Mouse (Mus musculus) MEL (cell line): ENCODE results near the gene Snap23. TPM values are rescaled to one million over a fixed set of nuclear protein-coding genes. Genes with fewer than 3 reads are reported as not detected.

Experiments used
- DNase-seq: peaks from one replicate; pipeline ENCODE4 v3.0.0; 2011; ENCODE audit warnings: low read depth, low spot score
- H3K27ac ChIP-seq: 2 replicates; pipeline ENCODE4 v1.5.1; 2012; ENCODE audit warnings: low read depth, mild to moderate bottlenecking, control low read depth, low read length, moderate library complexity; ENCODE audit not compliant: control insufficient read depth
- H3K27me3 ChIP-seq, 2 experiments: fragments of 150-350 bp in 1 of 2; sonication (generic) in 1 of 2; 2 replicates each; pipeline ENCODE4 v1.6.1; 2012; ENCODE audit warnings: low read length in 2 of 2, mild to moderate bottlenecking in 2 of 2, improper control_type of control experiment in 1 of 2, moderate library complexity in 1 of 2; ENCODE audit not compliant: insufficient read depth in 2 of 2, control insufficient read depth in 1 of 2
- H3K36me3 ChIP-seq, 2 experiments: 2 replicates each; pipeline ENCODE4 v1.6.1; 2012 to 2014; ENCODE audit warnings: low read length in 2 of 2, improper control_type of control experiment in 1 of 2, inconsistent platforms in 1 of 2, mild to moderate bottlenecking in 1 of 2; ENCODE audit not compliant: insufficient read depth in 2 of 2, control insufficient read depth in 1 of 2
- H3K4me1 ChIP-seq, 2 experiments: fragments of 150-350 bp in 1 of 2; sonication (generic) in 1 of 2; 2 replicates each; pipeline ENCODE4 v1.6.1; 2012; ENCODE audit warnings: low read length in 2 of 2, improper control_type of control experiment in 1 of 2, mild to moderate bottlenecking in 1 of 2; ENCODE audit not compliant: insufficient read depth in 2 of 2, control insufficient read depth in 1 of 2
- H3K4me3 ChIP-seq, 2 experiments: fragments of 150-350 bp in 1 of 2; sonication (generic) in 1 of 2; 2 replicates each; pipeline ENCODE4 v1.5.1; 2012; ENCODE audit warnings: low read depth in 2 of 2, low read length in 2 of 2, mild to moderate bottlenecking in 2 of 2, moderate library complexity in 2 of 2, control low read depth in 1 of 2, improper control_type of control experiment in 1 of 2; ENCODE audit not compliant: control insufficient read depth in 1 of 2, insufficient read depth in 1 of 2
- H3K79me2 ChIP-seq: 2 replicates; pipeline ENCODE4 v1.6.1; 2012; ENCODE audit warnings: mild to moderate bottlenecking, low read length, moderate library complexity; ENCODE audit not compliant: control insufficient read depth, poor library complexity, insufficient read depth
- H3K9ac ChIP-seq: 2 replicates; pipeline ENCODE4 v1.6.1; 2012; ENCODE audit warnings: low read depth, mild to moderate bottlenecking, control low read depth, low read length, moderate library complexity; ENCODE audit not compliant: control insufficient read depth, poor library complexity, severe bottlenecking
- H3K9me3 ChIP-seq: fragments of 150-350 bp; sonication (generic); replicated peaks from 2 replicates; pipeline ENCODE4 v1.6.1; 2012; ENCODE audit warnings: mild to moderate bottlenecking, low read length, improper control_type of control experiment, moderate library complexity; ENCODE audit not compliant: insufficient read depth
- BHLHE40 ChIP-seq: IDR thresholded peaks from 2 replicates; pipeline ENCODE4 v1.6.1; 2012; ENCODE audit warnings: low read depth, mild to moderate bottlenecking, inconsistent platforms, low read length, improper control_type of control experiment, borderline replicate concordance
- CHD2 ChIP-seq: IDR thresholded peaks from 2 replicates; pipeline ENCODE4 v1.6.1; 2011; ENCODE audit warnings: low read length, improper control_type of control experiment
- E2F4 ChIP-seq: IDR thresholded peaks from 2 replicates; pipeline ENCODE4 v1.6.1; 2011; ENCODE audit warnings: low read depth, low read length, improper control_type of control experiment, borderline replicate concordance
- GABPA ChIP-seq: IDR thresholded peaks from 2 replicates; pipeline ENCODE4 v1.6.1; 2012; ENCODE audit warnings: low read depth, mild to moderate bottlenecking, inconsistent platforms, low read length, improper control_type of control experiment, moderate library complexity
- HCFC1 ChIP-seq: IDR thresholded peaks from 2 replicates; pipeline ENCODE4 v1.6.1; 2012; ENCODE audit warnings: low read depth, mild to moderate bottlenecking, inconsistent platforms, low read length, improper control_type of control experiment, moderate library complexity
- JUND ChIP-seq: IDR thresholded peaks from 2 replicates; pipeline ENCODE4 v1.6.1; 2011; ENCODE audit warnings: low read depth, mild to moderate bottlenecking, improper control_type of control experiment, low read length
- MEF2A ChIP-seq: IDR thresholded peaks from 2 replicates; pipeline ENCODE4 v1.6.1; 2014; ENCODE audit warnings: low read depth, mild to moderate bottlenecking, inconsistent platforms, low read length, improper control_type of control experiment; ENCODE audit not compliant: poor library complexity, insufficient replicate concordance, severe bottlenecking; ENCODE audit errors: extremely low read depth
- MYC ChIP-seq: IDR thresholded peaks from 2 replicates; pipeline ENCODE4 v1.6.1; 2011; ENCODE audit warnings: low read depth, mild to moderate bottlenecking, low read length, improper control_type of control experiment, moderate library complexity
- NELFE ChIP-seq: IDR thresholded peaks from 2 replicates; pipeline ENCODE4 v1.6.1; 2011; ENCODE audit warnings: low read depth, low read length, improper control_type of control experiment
- NRF1 ChIP-seq: IDR thresholded peaks from 2 replicates; pipeline ENCODE4 v1.6.1; 2014; ENCODE audit warnings: low read depth, mild to moderate bottlenecking, inconsistent platforms, low read length, improper control_type of control experiment, moderate library complexity; ENCODE audit not compliant: poor library complexity, insufficient read depth, severe bottlenecking
- POLR2A ChIP-seq, 2 experiments: IDR thresholded peaks; 2 replicates each; pipeline ENCODE4 v1.6.1; 2011 to 2012; ENCODE audit warnings: low read length in 2 of 2, mild to moderate bottlenecking in 2 of 2, control low read depth in 1 of 2, improper control_type of control experiment in 1 of 2, low read depth in 1 of 2, moderate library complexity in 1 of 2; ENCODE audit not compliant: control insufficient read depth in 1 of 2, insufficient read depth in 1 of 2, poor library complexity in 1 of 2
- POLR2AphosphoS5 ChIP-seq: IDR thresholded peaks from 2 replicates; pipeline ENCODE4 v1.6.1; 2012; ENCODE audit warnings: low read depth, borderline replicate concordance, mild to moderate bottlenecking, inconsistent platforms, low read length, moderate library complexity, mixed read lengths
- RCOR1 ChIP-seq: IDR thresholded peaks from 2 replicates; pipeline ENCODE4 v1.6.1; 2012; ENCODE audit warnings: low read depth, mild to moderate bottlenecking, inconsistent platforms, low read length, improper control_type of control experiment
- SIN3A ChIP-seq: IDR thresholded peaks from 2 replicates; pipeline ENCODE4 v1.6.1; 2012; ENCODE audit warnings: low read length, improper control_type of control experiment, inconsistent platforms
- TBP ChIP-seq: IDR thresholded peaks from 2 replicates; pipeline ENCODE4 v1.8.0; 2011; ENCODE audit warnings: low read depth, low read length, improper control_type of control experiment
- USF2 ChIP-seq, 2 experiments: IDR thresholded peaks; 2 replicates each; pipeline ENCODE4 v1.6.1; 2011 to 2012; ENCODE audit warnings: improper control_type of control experiment in 2 of 2, low read length in 2 of 2, borderline replicate concordance in 1 of 2, inconsistent platforms in 1 of 2, low read depth in 1 of 2, mild to moderate bottlenecking in 1 of 2; ENCODE audit not compliant: insufficient read depth in 1 of 2
- ZC3H11A ChIP-seq: IDR thresholded peaks from 2 replicates; pipeline ENCODE4 v1.6.1; 2012; ENCODE audit warnings: low read depth, mild to moderate bottlenecking, inconsistent platforms, low read length, improper control_type of control experiment
- ZMIZ1 ChIP-seq: IDR thresholded peaks from 2 replicates; pipeline ENCODE4 v1.6.1; 2012; ENCODE audit warnings: low read depth, mild to moderate bottlenecking, inconsistent platforms, low read length, improper control_type of control experiment, moderate library complexity
- polyA plus RNA-seq, 2 experiments: library from polyadenylated mRNA; stranded (reverse) in 1 of 2; unstranded in 1 of 2; fragments of >175 nt in 1 of 2; fragments of >200 nt in 1 of 2; gene quantifications; 2 replicates each; pipeline versions ENCODE4 v1.2.1 to v1.2.4; 2012; ENCODE audit warnings: low replicate concordance in 2 of 2, low read depth in 1 of 2; ENCODE audit not compliant: insufficient read length in 2 of 2, insufficient read depth in 1 of 2, missing spikeins in 1 of 2
- total RNA-seq: library from RNA; depleted of rRNA; stranded (reverse); fragments of 300-350 nt; gene quantifications from 2 replicates; pipeline ENCODE4 v1.2.3, GENCODE M21; 2012

Gene Snap23
- total and polyA plus RNA-seq, 3 experiments = 50.8 to 81.5 TPM; not detected in 1

DNA sequence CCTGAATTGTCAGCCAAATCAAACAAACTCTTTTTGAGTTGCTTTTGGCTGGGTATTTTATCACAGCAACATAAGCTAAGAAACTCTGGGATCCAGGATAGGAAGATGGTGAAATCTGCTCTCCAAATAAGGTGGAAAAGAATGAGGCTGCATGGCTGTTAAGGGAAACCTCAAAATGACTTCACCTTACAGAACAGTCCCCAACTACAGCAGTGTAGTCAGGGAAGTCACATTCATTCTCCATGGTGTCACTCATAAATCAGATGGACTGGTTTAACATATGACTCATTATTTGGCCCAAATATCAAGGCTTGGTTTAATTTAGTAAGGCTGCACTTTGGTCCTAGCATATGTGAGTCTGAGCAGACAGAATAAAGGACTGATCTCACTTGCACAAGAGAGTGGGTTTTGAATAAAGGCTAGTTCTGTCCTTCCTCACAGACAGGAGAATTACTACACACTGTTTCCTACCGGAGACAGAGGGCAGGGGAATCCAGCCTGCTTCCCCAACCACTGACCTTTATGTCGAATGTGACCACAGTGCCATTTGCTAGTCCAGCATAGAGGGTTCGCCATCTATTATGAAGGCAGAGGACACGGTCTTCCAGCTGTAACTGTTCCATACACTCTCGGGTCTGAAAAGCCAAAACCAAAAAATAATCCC lies 48.8 kb upstream of the Snap23 start:
- DNase-seq = no peak
- Histone ChIP-seq H3K36me3 (peaks cover 4 to 24% of the 10 kb centered on the region in 2 experiments; a peak in 3 of 4 replicates), H3K27me3 (no peaks in the 10 kb centered on the region), H3K4me1 (no peaks in the 10 kb centered on the region), H3K79me2 (no peaks in the 10 kb centered on the region), H3K9ac (no peak overlapping the region), H3K9me3 (no peaks in the 10 kb centered on the region), H3K27ac (no peak overlapping the region), H3K4me3 (no peak overlapping the region)
- TF ChIP-seq CHD2 (no peak), TBP (no peak)

DNA sequence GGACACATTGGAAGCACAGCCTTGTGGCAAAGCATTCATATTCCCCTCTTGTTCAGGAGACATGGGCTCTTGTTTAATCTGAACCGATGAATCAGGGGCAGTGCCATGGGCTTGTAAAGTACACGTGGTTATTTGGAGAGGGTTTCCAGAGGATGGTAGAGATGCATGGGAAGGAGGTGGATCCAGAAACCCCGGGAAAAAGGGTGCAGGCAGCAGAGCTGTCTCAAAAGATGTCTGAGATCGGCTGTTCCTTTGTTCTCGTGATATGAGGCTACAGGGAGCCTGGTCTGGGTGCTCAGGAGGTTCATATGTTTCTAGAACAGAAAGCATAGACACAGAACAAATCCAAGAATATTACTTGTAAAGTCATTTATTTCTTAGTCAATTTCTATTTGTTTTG lies 40.7 kb upstream of the Snap23 start:
- H3K9ac ChIP-seq = no peak overlapping the region
- H3K79me2 ChIP-seq = peaks cover 3% of the 10 kb centered on the region; the same call in 1 of the 2 replicates
- no peak overlapping the region for H3K4me3 ChIP-seq
- no peaks in the 10 kb centered on the region for H3K27me3 ChIP-seq
- DNase-seq = no peak
- H3K27ac ChIP-seq = no peak overlapping the region
- TF ChIP-seq NRF1 (no peak), MEF2A (no peak), CHD2 (no peak), E2F4 (no peak), GABPA (no peak), USF2 (IDR thresholded peaks at IDR 0.05; ENCODE audit: borderline replicate concordance in 1 of 2, insufficient read depth in 1 of 2, low read depth in 1 of 2, low read length in 2 of 2) (no peak), SIN3A (no peak), HCFC1 (no peak), ZMIZ1 (no peak), RCOR1 (no peak), BHLHE40 (no peak), TBP (no peak), NELFE (no peak), JUND (no peak), POLR2A (IDR thresholded peaks at IDR 0.05; ENCODE audit: control insufficient read depth in 1 of 2, insufficient read depth in 1 of 2, low read depth in 1 of 2, low read length in 2 of 2, poor library complexity in 1 of 2) (no peak), MYC (no peak), POLR2AphosphoS5 (no peak), ZC3H11A (no peak)
- peaks cover 17 to 38% of the 10 kb centered on the region in 2 experiments for H3K36me3 ChIP-seq
- no peaks in the 10 kb centered on the region for H3K9me3 ChIP-seq
- peaks cover 11 to 13% of the 10 kb centered on the region in 2 experiments for H3K4me1 ChIP-seq
